Mouse (Mus musculus) CD4-positive helper T cell, adult 2 months (primary cell): ENCODE results near the gene Spag6.

Source experiments
- DNase-seq: peaks from one replicate; pipeline ENCODE4 v3.0.0-alpha.2; 2012; ENCODE audit warnings: low read depth, missing footprints, low spot score

Gene Spag6

GRCm38 (mm10) chr2:18731718-18732117 lies 37.9 kb downstream of the Spag6 start:
- DNase-seq = no peak

- DNase-seq = no peak
Observed at GRCm38 (mm10) chr2:18734394-18735127, 40.7 kb downstream of the Spag6 start.

GRCm38 (mm10) chr2:18737040-18737439 lies 43.2 kb downstream of the Spag6 start:
- DNase-seq = no peak

- DNase-seq = no peak
Observed at GRCm38 (mm10) chr2:18739216-18739615, 45.4 kb downstream of the Spag6 start.

- peak; percentile 48 for DNase-seq
Observed at GRCm38 (mm10) chr2:18756144-18756543, 62.3 kb downstream of the Spag6 start.

- DNase-seq = no peak
Observed at GRCm38 (mm10) chr2:18764846-18765245, 71.0 kb downstream of the Spag6 start.

GRCm38 (mm10) chr2:18765481-18766249 lies 71.8 kb downstream of the Spag6 start:
- DNase-seq = peak; percentile 53

- no peak for DNase-seq
Observed at GRCm38 (mm10) chr2:18766441-18766820, 72.6 kb downstream of the Spag6 start.

GRCm38 (mm10) chr2:18766821-18767541 lies 73.1 kb downstream of the Spag6 start:
- DNase-seq = peak; percentile 81

- no peak for DNase-seq
Observed at GRCm38 (mm10) chr2:18768414-18768813, 74.6 kb downstream of the Spag6 start.

GRCm38 (mm10) chr2:18772413-18772812 lies 78.6 kb downstream of the Spag6 start:
- DNase-seq = no peak

- DNase-seq = no peak
Observed at GRCm38 (mm10) chr2:18774326-18774725, 80.5 kb downstream of the Spag6 start.

GRCm38 (mm10) chr2:18778220-18778619 lies 84.4 kb downstream of the Spag6 start:
- DNase-seq = no peak

GRCm38 (mm10) chr2:18779830-18780229 lies 86.0 kb downstream of the Spag6 start:
- no peak for DNase-seq

- no peak for DNase-seq
Observed at GRCm38 (mm10) chr2:18781296-18781695, 87.5 kb downstream of the Spag6 start.

GRCm38 (mm10) chr2:18794261-18794660 lies 100.4 kb downstream of the Spag6 start:
- DNase-seq = no peak

GRCm38 (mm10) chr2:18797776-18798175 lies 103.9 kb downstream of the Spag6 start:
- DNase-seq = no peak

- no peak for DNase-seq
Observed at GRCm38 (mm10) chr2:18799265-18799965, 105.6 kb downstream of the Spag6 start.
